Mouse (Mus musculus) hindbrain, embryonic 11.5 days (tissue): ENCODE results near the gene Stard13. TPM values are rescaled to one million over a fixed set of nuclear protein-coding genes. Genes with fewer than 3 reads are reported as not detected.
A peak's percentile ranks its signal among the peaks of the same experiment; 100 is the strongest.

Experiments
- ATAC-seq: fragments of 200-750 bp; cut with Nextera tagmentation; 2 replicates; pipeline ENCODE4 v1.8.0; 2017; ENCODE audit warnings: mild to moderate bottlenecking, moderate TSS enrichment, moderate library complexity; ENCODE audit not compliant: low FRiP score
- DNase-seq: peaks from one replicate; pipeline ENCODE4 v3.0.0-alpha.2; 2015; ENCODE audit warnings: low spot score
- H3K27ac ChIP-seq: fragments of 300-500 bp; sonication (generic); 2 replicates; pipeline ENCODE4 v1.5.1; 2014; ENCODE audit warnings: mild to moderate bottlenecking, low read depth, low read length
- H3K27me3 ChIP-seq: fragments of 300-500 bp; sonication (generic); 2 replicates; pipeline ENCODE4 v1.6.1; 2014; ENCODE audit warnings: mild to moderate bottlenecking, low read length, moderate library complexity, mixed read lengths; ENCODE audit not compliant: control insufficient read depth, insufficient read depth
- H3K36me3 ChIP-seq: fragments of 300-500 bp; sonication (generic); 2 replicates; pipeline ENCODE4 v1.6.1; 2014; ENCODE audit warnings: mild to moderate bottlenecking, low read length, moderate library complexity, mixed read lengths; ENCODE audit not compliant: control insufficient read depth, insufficient read depth
- H3K4me1 ChIP-seq: fragments of 300-500 bp; sonication (generic); replicated peaks from 2 replicates; pipeline ENCODE4 v1.6.1; 2014; ENCODE audit warnings: low read length, mixed read lengths; ENCODE audit not compliant: control insufficient read depth, insufficient read depth
- H3K4me2 ChIP-seq: fragments of 300-500 bp; sonication (generic); replicated peaks from 2 replicates; pipeline ENCODE4 v1.6.1; 2014; ENCODE audit warnings: mild to moderate bottlenecking, low read depth, low read length
- H3K4me3 ChIP-seq: fragments of 300-500 bp; sonication (generic); 2 replicates; pipeline ENCODE4 v1.5.1; 2014; ENCODE audit warnings: low read depth, low read length
- H3K9ac ChIP-seq: fragments of 300-500 bp; sonication (generic); 2 replicates; pipeline ENCODE4 v1.6.1; 2014; ENCODE audit warnings: low read depth, low read length
- H3K9me3 ChIP-seq: fragments of 300-500 bp; sonication (generic); 2 replicates; pipeline ENCODE4 v1.6.1; 2016; ENCODE audit warnings: low read length; ENCODE audit not compliant: control insufficient read depth
- WGBS: fragments of 180-500 bp; shearing (Covaris S2); extraction: QIAGEN DNeasy Blood & Tissue Kit; methylation state at CpG from one replicate; pipeline ENCODE4 v1.1.7; 2014; 5-methylcytosine and 5-hydroxymethylcytosine counted together
- polyA plus RNA-seq: library from polyadenylated mRNA; unstranded; fragments of >200 nt; fragmentation: Nextera tagmentation; extraction: Ambion mirVana; gene quantifications from 2 replicates; pipeline ENCODE4 v1.2.1, GENCODE M21; 2014

The Stard13 gene
- polyA plus RNA-seq, 1 experiment from 2014 or later, result 4.3 TPM

- H3K27ac ChIP-seq, result no peak overlapping the region
- no peak for DNase-seq
- no peak overlapping the region for H3K4me2 ChIP-seq
- H3K4me1 ChIP-seq, result no peaks in the 10 kb centered on the region
- no peaks in the 10 kb centered on the region for H3K9me3 ChIP-seq
- no peak for ATAC-seq
- H3K4me3 ChIP-seq, result no peak overlapping the region
- WGBS, result 94% methylated on average over 11 of the region's 11 CpGs
- no peaks in the 10 kb centered on the region for H3K36me3 ChIP-seq
- no peaks in the 10 kb centered on the region for H3K27me3 ChIP-seq
- no peak overlapping the region for H3K9ac ChIP-seq
These were observed 178.1 kb downstream of the Stard13 start for GRCm38 (mm10) chr5:151055426-151056090.

- Histone ChIP-seq H3K27ac (no peak overlapping the region), H3K4me1 (no peaks in the 10 kb centered on the region), H3K9ac (no peak overlapping the region), H3K9me3 (no peaks in the 10 kb centered on the region), H3K27me3 (no peaks in the 10 kb centered on the region), H3K36me3 (no peaks in the 10 kb centered on the region), H3K4me3 (no peak overlapping the region), H3K4me2 (no peak overlapping the region)
- ATAC-seq, result no peak
- no peak for DNase-seq
- 35% methylated on average over 4 of the region's 4 CpGs for WGBS
These were observed 178.9 kb downstream of the Stard13 start for GRCm38 (mm10) chr5:151054743-151055114.

GRCm38 (mm10) chr5:151054100-151054742, 179.4 kb downstream of the Stard13 start:
- Histone ChIP-seq H3K9ac (no peak overlapping the region), H3K4me2 (no peak overlapping the region), H3K36me3 (no peaks in the 10 kb centered on the region), H3K4me1 (no peaks in the 10 kb centered on the region), H3K27me3 (no peaks in the 10 kb centered on the region), H3K4me3 (no peak overlapping the region), H3K27ac (no peak overlapping the region), H3K9me3 (no peaks in the 10 kb centered on the region)
- 32% methylated on average over 7 of the region's 7 CpGs for WGBS
- DNase-seq (no peak), ATAC-seq (0 out of 2 replicates have a peak, but pooled peaks have one; percentile 38)

- Histone ChIP-seq H3K36me3 (no peaks in the 10 kb centered on the region), H3K4me3 (no peak overlapping the region), H3K9ac (no peak overlapping the region), H3K9me3 (no peaks in the 10 kb centered on the region), H3K4me2 (no peak overlapping the region), H3K27ac (no peak overlapping the region), H3K27me3 (no peaks in the 10 kb centered on the region), H3K4me1 (no peaks in the 10 kb centered on the region)
- WGBS, result 92% methylated on average over 5 of the region's 5 CpGs
- ATAC-seq (no peak), DNase-seq (no peak)
These were observed 180.4 kb downstream of the Stard13 start for GRCm38 (mm10) chr5:151053190-151053589.

- Histone ChIP-seq H3K4me3 (no peak overlapping the region), H3K27me3 (no peaks in the 10 kb centered on the region), H3K4me1 (no peaks in the 10 kb centered on the region), H3K4me2 (no peak overlapping the region), H3K9ac (no peak overlapping the region), H3K27ac (no peak overlapping the region), H3K36me3 (no peaks in the 10 kb centered on the region), H3K9me3 (no peaks in the 10 kb centered on the region)
- 95% methylated on average over 8 of the region's 8 CpGs for WGBS
- no peak for DNase-seq
- no peak for ATAC-seq
These were observed 181.3 kb downstream of the Stard13 start for GRCm38 (mm10) chr5:151052331-151052730.

GRCm38 (mm10) chr5:151047488-151047887, 186.1 kb downstream of the Stard13 start:
- no peaks in the 10 kb centered on the region for H3K9me3 ChIP-seq
- H3K36me3 ChIP-seq, result no peaks in the 10 kb centered on the region
- H3K9ac ChIP-seq, result no peak overlapping the region
- ATAC-seq (no peak), DNase-seq (no peak)
- H3K27me3 ChIP-seq, result no peaks in the 10 kb centered on the region
- no peak overlapping the region for H3K4me2 ChIP-seq
- H3K27ac ChIP-seq, result no peak overlapping the region
- whole genome bisulfite sequencing, result 89% methylated on average over 12 of the region's 12 CpGs
- no peaks in the 10 kb centered on the region for H3K4me1 ChIP-seq
- no peak overlapping the region for H3K4me3 ChIP-seq

- Histone ChIP-seq H3K36me3 (no peaks in the 10 kb centered on the region), H3K9me3 (no peaks in the 10 kb centered on the region), H3K4me1 (no peaks in the 10 kb centered on the region), H3K27ac (no peak overlapping the region), H3K9ac (no peak overlapping the region), H3K4me2 (no peak overlapping the region), H3K27me3 (no peaks in the 10 kb centered on the region), H3K4me3 (no peak overlapping the region)
- DNase-seq, result no peak
- 83% methylated on average over 7 of the region's 7 CpGs for WGBS
- no peak for ATAC-seq
These were observed 186.7 kb downstream of the Stard13 start for GRCm38 (mm10) chr5:151046917-151047316.

- H3K4me1 ChIP-seq, result no peaks in the 10 kb centered on the region
- no peak overlapping the region for H3K9ac ChIP-seq
- WGBS, result 96% methylated on average over 6 of the region's 6 CpGs
- H3K4me3 ChIP-seq, result no peak overlapping the region
- no peaks in the 10 kb centered on the region for H3K36me3 ChIP-seq
- no peak overlapping the region for H3K4me2 ChIP-seq
- H3K27ac ChIP-seq, result no peak overlapping the region
- H3K27me3 ChIP-seq, result no peaks in the 10 kb centered on the region
- no peak for DNase-seq
- no peaks in the 10 kb centered on the region for H3K9me3 ChIP-seq
- no peak for ATAC-seq
These were observed 187.5 kb downstream of the Stard13 start for GRCm38 (mm10) chr5:151046131-151046530.

GRCm38 (mm10) chr5:151042911-151043310, 190.7 kb downstream of the Stard13 start:
- Histone ChIP-seq H3K4me3 (no peak overlapping the region), H3K27ac (no peak overlapping the region), H3K4me1 (no peaks in the 10 kb centered on the region), H3K9me3 (no peaks in the 10 kb centered on the region), H3K36me3 (no peaks in the 10 kb centered on the region), H3K4me2 (no peak overlapping the region), H3K9ac (no peak overlapping the region), H3K27me3 (no peaks in the 10 kb centered on the region)
- ATAC-seq (no peak), DNase-seq (no peak)
- 88% methylated on average over 5 of the region's 5 CpGs for WGBS
